Mouse (Mus musculus) MEL (cell line): ENCODE data around the gene Nfix. TPM values are rescaled to one million over a fixed set of nuclear protein-coding genes. Genes with fewer than 3 reads are reported as not detected.

Experiments
- polyA plus RNA-seq, 2 experiments: library from polyadenylated mRNA; stranded (reverse) in 1 of 2; unstranded in 1 of 2; fragments of >175 nt in 1 of 2; fragments of >200 nt in 1 of 2; gene quantifications; 2 replicates each; pipeline versions ENCODE4 v1.2.1 to v1.2.4; 2012; ENCODE audit warnings: low replicate concordance in 2 of 2, low read depth in 1 of 2; ENCODE audit not compliant: insufficient read length in 2 of 2, insufficient read depth in 1 of 2, missing spikeins in 1 of 2
- total RNA-seq: library from RNA; depleted of rRNA; stranded (reverse); fragments of 300-350 nt; gene quantifications from 2 replicates; pipeline ENCODE4 v1.2.3, GENCODE M21; 2012; rRNA removed

Gene Nfix
- total and polyA plus RNA-seq, 3 experiments: 14.4 to 29.1 TPM; not detected in 1

Other genes with a start within 250 kb of the Nfix start
- gene Ier2, start 137.5 kb downstream of the Nfix start, total RNA-seq: 22.5 and 24.4 TPM in 2 replicates
- 100 to 1,000 TPM in 1 of 2 experiments, 10 to 100 TPM in 1; 37.7 to 258 TPM for gene Ier2, start 137.5 kb downstream of the Nfix start, polyA plus RNA-seq
- 154 and 183 TPM in 2 replicates for gene Trmt1, start 114.0 kb downstream of the Nfix start, total RNA-seq
- gene Trmt1, start 114.0 kb downstream of the Nfix start, polyA plus RNA-seq: 100 to 1,000 TPM in 1 of 2 experiments, not detected in 1; 221 TPM
- 42.5 and 45.3 TPM in 2 replicates for gene Nacc1, start 112.5 kb downstream of the Nfix start, total RNA-seq
- gene Nacc1, start 112.5 kb downstream of the Nfix start, polyA plus RNA-seq: 100 to 1,000 TPM in 1 of 2 experiments, not detected in 1; 106 TPM
- gene Lyl1, start 98.9 kb downstream of the Nfix start, total RNA-seq: 75.5 and 88.7 TPM in 2 replicates
- 100 to 1,000 TPM; 136 to 149 TPM for gene Lyl1, start 98.9 kb downstream of the Nfix start, polyA plus RNA-seq
- gene G430095P16Rik, start 77.3 kb downstream of the Nfix start, total RNA-seq: 5.6 and 7.9 TPM in 2 replicates
- 10 to 100 TPM in 1 of 2 experiments, not detected in 1; 17.1 TPM for gene G430095P16Rik, start 77.3 kb downstream of the Nfix start, polyA plus RNA-seq
- gene Dand5, start 22.5 kb upstream of the Nfix start, total RNA-seq: 1.4 and 1.7 TPM in 2 replicates
- gene Dand5, start 22.5 kb upstream of the Nfix start, polyA plus RNA-seq: 1 to 10 TPM in 1 of 2 experiments, not detected in 1; 2.2 TPM
- 47.5 and 51.8 TPM in 2 replicates for gene Gadd45gip1, start 31.2 kb upstream of the Nfix start, total RNA-seq
- gene Gadd45gip1, start 31.2 kb upstream of the Nfix start, polyA plus RNA-seq: 10 to 100 TPM in 1 of 2 experiments, not detected in 1; 62.9 TPM
- gene Rad23a, start 40.3 kb upstream of the Nfix start, total RNA-seq: 62.6 and 66.7 TPM in 2 replicates
- gene Rad23a, start 40.3 kb upstream of the Nfix start, polyA plus RNA-seq: 100 to 1,000 TPM in 1 of 2 experiments, not detected in 1; 155 TPM
- gene Calr, start 46.6 kb upstream of the Nfix start, total RNA-seq: 550 and 567 TPM in 2 replicates
- gene Calr, start 46.6 kb upstream of the Nfix start, polyA plus RNA-seq: 1,000 to 10,000 TPM in 1 of 2 experiments, not detected in 1; 1,110 TPM
- gene Farsa, start 56.6 kb upstream of the Nfix start, total RNA-seq: 205 and 245 TPM in 2 replicates
- 100 to 1,000 TPM; 152 to 295 TPM for gene Farsa, start 56.6 kb upstream of the Nfix start, polyA plus RNA-seq
- 60.6 and 75.5 TPM in 2 replicates for gene Syce2, start 71.8 kb upstream of the Nfix start, total RNA-seq
- gene Syce2, start 71.8 kb upstream of the Nfix start, polyA plus RNA-seq: 100 to 1,000 TPM in 1 of 2 experiments, not detected in 1; 115 TPM
- 9.7 and 10.7 TPM in 2 replicates for gene Gcdh, start 93.6 kb upstream of the Nfix start, total RNA-seq
- gene Gcdh, start 93.6 kb upstream of the Nfix start, polyA plus RNA-seq: 10 to 100 TPM in 1 of 2 experiments, not detected in 1; 17.3 TPM
- 178 and 234 TPM in 2 replicates for gene Klf1, start 101.6 kb upstream of the Nfix start, total RNA-seq
- 100 to 1,000 TPM in 1 of 2 experiments, not detected in 1; 262 TPM for gene Klf1, start 101.6 kb upstream of the Nfix start, polyA plus RNA-seq
- 53.7 and 62.3 TPM in 2 replicates for gene Dnase2a, start 108.2 kb upstream of the Nfix start, total RNA-seq
- gene Dnase2a, start 108.2 kb upstream of the Nfix start, polyA plus RNA-seq: 10 to 100 TPM in 1 of 2 experiments, not detected in 1; 83.4 TPM
- 0.49 and 0.77 TPM in 2 replicates for gene Mast1, start 137.0 kb upstream of the Nfix start, total RNA-seq
- gene Mast1, start 137.0 kb upstream of the Nfix start, polyA plus RNA-seq: 1 to 10 TPM in 1 of 2 experiments, not detected in 1; 4.5 TPM
- gene Rtbdn, start 146.6 kb upstream of the Nfix start, total RNA-seq: 0.08 TPM in 1 of 2 replicates, not detected in the other
- under 1 TPM in 1 of 2 experiments, not detected in 1; 0.11 TPM for gene Rtbdn, start 146.6 kb upstream of the Nfix start, polyA plus RNA-seq
- gene Gm49661, start 169.1 kb upstream of the Nfix start, total RNA-seq: 3.9 and 4.7 TPM in 2 replicates
- not detected for gene Gm49661, start 169.1 kb upstream of the Nfix start, polyA plus RNA-seq
- gene Prdx2, start 169.2 kb upstream of the Nfix start, total RNA-seq: 502 and 643 TPM in 2 replicates
- gene Prdx2, start 169.2 kb upstream of the Nfix start, polyA plus RNA-seq: 100 to 1,000 TPM; 679 to 773 TPM
- 105 TPM in 2 replicates for gene Rnaseh2a, start 169.4 kb upstream of the Nfix start, total RNA-seq
- 100 to 1,000 TPM in 1 of 2 experiments, not detected in 1; 109 TPM for gene Rnaseh2a, start 169.4 kb upstream of the Nfix start, polyA plus RNA-seq
- gene Junb, start 178.4 kb upstream of the Nfix start, total RNA-seq: 49.6 and 72.7 TPM in 2 replicates
- gene Junb, start 178.4 kb upstream of the Nfix start, polyA plus RNA-seq: 10 to 100 TPM in 1 of 2 experiments, not detected in 1; 41.6 TPM
- gene Hook2, start 190.3 kb upstream of the Nfix start, total RNA-seq: 10.5 and 11.5 TPM in 2 replicates
- gene Hook2, start 190.3 kb upstream of the Nfix start, polyA plus RNA-seq: 10 to 100 TPM in 1 of 2 experiments, not detected in 1; 17.5 TPM
- 0.04 TPM in 1 of 2 replicates, not detected in the other for gene Best2, start 214.2 kb upstream of the Nfix start, total RNA-seq
- under 1 TPM in 1 of 2 experiments, not detected in 1; 0.13 TPM for gene Best2, start 214.2 kb upstream of the Nfix start, polyA plus RNA-seq
- 115 and 132 TPM in 2 replicates for gene Asna1, start 224.9 kb upstream of the Nfix start, total RNA-seq
- gene Asna1, start 224.9 kb upstream of the Nfix start, polyA plus RNA-seq: 100 to 1,000 TPM in 1 of 2 experiments, not detected in 1; 192 TPM
- gene Trir, start 226.5 kb upstream of the Nfix start, total RNA-seq: 224 and 264 TPM in 2 replicates
- gene Trir, start 226.5 kb upstream of the Nfix start, polyA plus RNA-seq: 100 to 1,000 TPM; 283 to 442 TPM
- gene Tnpo2, start 236.6 kb upstream of the Nfix start, total RNA-seq: 55.6 and 62.3 TPM in 2 replicates
- gene Tnpo2, start 236.6 kb upstream of the Nfix start, polyA plus RNA-seq: 10 to 100 TPM; 29.2 to 86.8 TPM